Mouse (Mus musculus) skeletal muscle tissue, postnatal 0 days (tissue): ENCODE measurements around the gene Qdpr. TPM values are rescaled to one million over a fixed set of nuclear protein-coding genes. Genes with fewer than 3 reads are reported as not detected.

ENCODE experiments used
- polyA plus RNA-seq: library from polyadenylated mRNA; unstranded; fragments of >200 nt; fragmentation: Nextera tagmentation; extraction: Ambion mirVana; gene quantifications from 2 replicates; pipeline ENCODE4 v1.2.1, GENCODE M21; 2015

Qdpr gene
- 137 and 147 TPM in 2 replicates for polyA plus RNA-seq

DNA sequence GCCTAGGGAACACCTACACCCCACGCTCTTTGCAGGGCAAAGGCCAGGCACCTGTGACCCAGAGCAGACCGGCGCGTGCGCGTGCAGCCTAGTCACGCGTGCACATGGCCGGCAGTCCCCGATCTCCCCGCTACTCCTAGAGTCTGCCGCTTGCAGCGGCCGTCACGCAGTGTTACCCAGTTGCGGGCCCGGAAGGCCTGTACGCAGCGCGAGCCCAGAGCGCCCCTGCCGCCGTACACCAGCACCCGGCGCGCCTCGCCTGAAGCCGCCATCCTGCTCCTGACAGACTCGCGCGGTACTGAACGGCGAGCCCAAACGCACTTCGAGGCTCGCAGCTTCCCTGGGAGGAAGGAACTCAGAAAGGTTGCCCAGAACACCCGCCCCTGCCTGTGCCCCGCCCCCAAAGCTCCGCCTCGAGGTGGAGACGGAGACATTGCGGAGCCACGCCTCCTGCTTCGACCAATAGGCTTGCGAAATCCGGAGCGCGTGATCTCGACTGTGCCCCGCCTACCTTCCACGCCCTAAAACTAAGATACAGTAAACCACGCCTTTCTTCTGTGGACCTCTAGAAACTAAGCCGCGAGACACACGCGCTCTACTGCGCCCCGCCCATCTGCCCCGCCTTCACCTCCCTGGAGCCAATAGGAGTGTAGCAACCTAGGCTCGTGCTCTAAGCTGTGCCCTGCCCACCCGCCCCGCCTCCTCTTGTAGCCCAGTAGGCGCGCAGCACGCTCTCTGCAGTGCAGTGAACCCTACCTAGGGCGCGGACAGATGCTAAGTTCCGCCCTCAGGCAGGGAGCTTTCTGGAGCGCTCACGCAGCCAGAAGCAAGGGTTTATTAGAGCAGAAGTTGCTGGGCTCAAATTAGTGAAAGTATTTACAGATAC, at the start of gene Qdpr:
Gene Qdpr, minus strand, starts transcription at position 406 of the 886 bp plus-strand sequence.

DNA sequence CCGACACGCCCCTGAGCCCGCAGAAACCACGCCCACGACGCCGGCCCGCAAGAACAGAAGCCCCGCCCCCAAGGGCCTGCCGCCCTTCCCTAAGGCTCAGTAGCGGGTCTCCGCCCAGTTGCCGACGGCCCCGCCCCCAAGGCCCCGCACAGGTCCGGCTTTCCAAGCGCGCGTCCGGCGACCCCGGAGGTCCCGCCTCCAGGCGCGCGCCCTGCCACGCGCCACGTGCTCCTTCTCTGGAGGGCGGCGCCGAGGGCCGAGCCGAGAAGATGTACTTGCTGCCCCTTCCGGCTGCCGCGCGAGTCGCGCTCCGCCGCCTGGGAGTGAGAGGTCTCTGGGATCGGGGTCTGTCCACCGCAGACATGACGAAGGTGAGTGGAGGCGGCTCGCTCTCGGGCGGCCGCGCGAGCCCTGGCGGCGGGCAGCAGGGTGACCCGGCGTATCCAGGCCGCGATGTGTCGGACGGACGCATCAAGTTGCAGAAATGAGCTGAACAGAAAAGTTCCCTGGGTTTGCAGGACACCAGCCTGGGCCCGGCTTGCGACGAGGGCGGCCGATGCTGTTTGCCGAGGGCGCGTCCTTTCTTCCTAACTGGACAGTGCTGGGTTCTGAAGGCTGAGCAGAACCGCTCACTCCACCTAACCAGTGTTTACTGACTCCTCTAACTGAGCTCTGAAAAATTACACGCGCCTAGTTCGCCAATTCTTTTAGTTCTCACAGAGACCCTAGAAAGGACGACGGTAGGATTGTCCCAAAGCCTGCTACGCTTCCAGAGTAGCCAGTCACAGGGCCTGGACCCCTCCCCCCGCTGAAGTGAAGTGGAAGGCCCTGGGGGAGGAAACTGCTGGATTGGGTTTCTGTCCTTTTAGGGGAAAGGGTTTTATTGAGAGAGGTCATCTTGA, 43.4 kb upstream of the Qdpr start, which contains the start of gene Lap3:
Gene Lap3, plus strand, starts transcription at position 184 of the 902 bp plus-strand sequence.

DNA sequence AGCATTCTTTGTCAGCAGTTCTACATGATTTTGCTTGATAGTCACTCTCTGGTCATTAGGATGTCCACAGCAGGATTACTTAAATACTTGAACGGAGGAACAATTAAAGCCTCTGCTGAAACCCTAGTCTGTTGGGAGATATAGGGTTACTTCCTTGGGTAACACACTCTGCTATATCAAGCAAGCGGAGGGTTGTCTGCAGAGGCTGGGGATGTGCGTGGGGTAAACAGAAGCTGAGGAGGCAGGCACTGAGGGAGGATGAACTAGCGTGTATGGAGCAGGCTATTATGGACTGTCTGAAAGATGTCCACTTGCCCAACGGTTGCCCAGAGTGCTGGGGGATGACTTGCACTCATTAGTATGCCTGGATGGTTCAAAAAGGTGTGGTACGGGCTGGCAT, 3.4 kb upstream of the Qdpr start, which contains the start of gene Clrn2:
Gene Clrn2, plus strand, starts transcription at position 301 of the 400 bp plus-strand sequence.

Other genes with a start within 250 kb of the Qdpr start
- not detected in 2 replicates for gene Clrn2, start 3.5 kb upstream of the Qdpr start, polyA plus RNA-seq
- gene Lap3, start 43.1 kb upstream of the Qdpr start, polyA plus RNA-seq: 61.9 and 66.9 TPM in 2 replicates
- 109 and 118 TPM in 2 replicates for gene Med28, start 70.0 kb upstream of the Qdpr start, polyA plus RNA-seq
- gene Fam184b, start 189.4 kb upstream of the Qdpr start, polyA plus RNA-seq: 0.27 and 0.36 TPM in 2 replicates
- 8.2 and 8.7 TPM in 2 replicates for gene Ncapg, start 219.7 kb upstream of the Qdpr start, polyA plus RNA-seq